Mouse (Mus musculus) MEL (cell line): ENCODE results near the gene Gm13304. TPM values are rescaled to one million over a fixed set of nuclear protein-coding genes. Genes with fewer than 3 reads are reported as not detected.
"Not testable (repeated sequence)": the region's sequence is repeated elsewhere in the genome, so short reads cannot be mapped to it uniquely, and the experiment has no call there.

Experiments
- DNase-seq: peaks from one replicate; pipeline ENCODE4 v3.0.0; 2011; ENCODE audit warnings: low read depth, low spot score
- H3K27ac ChIP-seq: 2 replicates; pipeline ENCODE4 v1.5.1; 2012; ENCODE audit warnings: low read depth, mild to moderate bottlenecking, control low read depth, low read length, moderate library complexity; ENCODE audit not compliant: control insufficient read depth
- H3K27me3 ChIP-seq, 2 experiments: fragments of 150-350 bp in 1 of 2; sonication (generic) in 1 of 2; 2 replicates each; pipeline ENCODE4 v1.6.1; 2012; ENCODE audit warnings: low read length in 2 of 2, mild to moderate bottlenecking in 2 of 2, improper control_type of control experiment in 1 of 2, moderate library complexity in 1 of 2; ENCODE audit not compliant: insufficient read depth in 2 of 2, control insufficient read depth in 1 of 2
- H3K36me3 ChIP-seq, 2 experiments: 2 replicates each; pipeline ENCODE4 v1.6.1; 2012 to 2014; ENCODE audit warnings: low read length in 2 of 2, improper control_type of control experiment in 1 of 2, inconsistent platforms in 1 of 2, mild to moderate bottlenecking in 1 of 2; ENCODE audit not compliant: insufficient read depth in 2 of 2, control insufficient read depth in 1 of 2
- H3K4me1 ChIP-seq, 2 experiments: fragments of 150-350 bp in 1 of 2; sonication (generic) in 1 of 2; 2 replicates each; pipeline ENCODE4 v1.6.1; 2012; ENCODE audit warnings: low read length in 2 of 2, improper control_type of control experiment in 1 of 2, mild to moderate bottlenecking in 1 of 2; ENCODE audit not compliant: insufficient read depth in 2 of 2, control insufficient read depth in 1 of 2
- H3K4me3 ChIP-seq, 2 experiments: fragments of 150-350 bp in 1 of 2; sonication (generic) in 1 of 2; 2 replicates each; pipeline ENCODE4 v1.5.1; 2012; ENCODE audit warnings: low read depth in 2 of 2, low read length in 2 of 2, mild to moderate bottlenecking in 2 of 2, moderate library complexity in 2 of 2, control low read depth in 1 of 2, improper control_type of control experiment in 1 of 2; ENCODE audit not compliant: control insufficient read depth in 1 of 2, insufficient read depth in 1 of 2
- H3K79me2 ChIP-seq: 2 replicates; pipeline ENCODE4 v1.6.1; 2012; ENCODE audit warnings: mild to moderate bottlenecking, low read length, moderate library complexity; ENCODE audit not compliant: control insufficient read depth, poor library complexity, insufficient read depth
- H3K9ac ChIP-seq: 2 replicates; pipeline ENCODE4 v1.6.1; 2012; ENCODE audit warnings: low read depth, mild to moderate bottlenecking, control low read depth, low read length, moderate library complexity; ENCODE audit not compliant: control insufficient read depth, poor library complexity, severe bottlenecking
- H3K9me3 ChIP-seq: fragments of 150-350 bp; sonication (generic); replicated peaks from 2 replicates; pipeline ENCODE4 v1.6.1; 2012; ENCODE audit warnings: mild to moderate bottlenecking, low read length, improper control_type of control experiment, moderate library complexity; ENCODE audit not compliant: insufficient read depth
- polyA plus RNA-seq, 2 experiments: library from polyadenylated mRNA; stranded (reverse) in 1 of 2; unstranded in 1 of 2; fragments of >175 nt in 1 of 2; fragments of >200 nt in 1 of 2; gene quantifications; 2 replicates each; pipeline versions ENCODE4 v1.2.1 to v1.2.4; 2012; ENCODE audit warnings: low replicate concordance in 2 of 2, low read depth in 1 of 2; ENCODE audit not compliant: insufficient read length in 2 of 2, insufficient read depth in 1 of 2, missing spikeins in 1 of 2
- total RNA-seq: library from RNA; depleted of rRNA; stranded (reverse); fragments of 300-350 nt; gene quantifications from 2 replicates; pipeline ENCODE4 v1.2.3, GENCODE M21; 2012; rRNA removed

The Gm13304 gene
- total RNA-seq, result not detected in 2 replicates
- polyA plus RNA-seq, result not detected

DNA sequence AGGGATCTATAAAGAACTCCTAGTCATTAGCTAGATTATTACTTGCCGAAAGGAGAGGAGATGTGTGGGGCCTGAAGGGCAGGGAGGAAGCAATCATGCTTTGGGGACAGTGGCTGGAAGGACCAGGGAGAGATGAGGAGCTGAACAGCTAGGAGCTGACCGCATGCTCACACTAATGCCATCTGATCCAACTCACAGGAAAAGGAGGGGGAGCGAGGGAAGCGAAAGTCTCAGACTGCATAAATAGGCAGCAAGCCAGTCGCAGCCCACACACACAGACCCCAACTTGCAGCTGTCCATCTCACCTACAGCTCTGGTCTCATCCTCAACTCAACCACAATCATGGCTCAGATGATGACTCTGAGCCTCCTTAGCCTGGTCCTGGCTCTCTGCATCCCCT lies at the start of gene Gm13304:
Gm13304 (plus strand) TSS at position 301 of the 400 bp plus-strand sequence.
- not testable (repeated sequence) for H3K27me3 ChIP-seq, H3K27ac ChIP-seq, H3K9ac ChIP-seq, H3K9me3 ChIP-seq, H3K79me2 ChIP-seq, H3K4me3 ChIP-seq, DNase-seq, H3K4me1 ChIP-seq, H3K36me3 ChIP-seq

DNA sequence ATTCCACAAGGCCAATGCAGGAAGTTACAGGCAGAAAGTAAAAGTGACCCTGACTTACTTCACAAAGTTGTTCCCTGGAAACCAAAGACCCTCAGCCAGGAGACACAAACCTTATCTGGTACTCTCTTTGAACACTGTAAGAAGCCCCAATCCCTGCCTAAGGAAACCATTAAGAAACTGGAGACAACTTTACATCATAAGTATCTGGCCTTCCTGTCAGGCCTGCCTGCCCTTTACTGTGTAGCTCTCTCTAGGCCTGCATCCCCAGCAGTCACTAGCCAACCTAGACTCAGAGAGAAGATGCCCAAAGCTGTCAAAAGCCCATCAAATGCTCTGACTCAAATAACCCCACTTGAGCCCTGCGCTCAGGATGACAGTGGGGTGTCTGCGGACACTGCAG lies 23.7 kb upstream of the Gm13304 start, which contains the start of gene Gm3893:
Gm3893 (plus strand) TSS at position 301 of the 400 bp plus-strand sequence.
- not testable (repeated sequence) for H3K4me1 ChIP-seq, H3K9ac ChIP-seq, H3K9me3 ChIP-seq, H3K27me3 ChIP-seq, DNase-seq, H3K4me3 ChIP-seq, H3K36me3 ChIP-seq, H3K27ac ChIP-seq, H3K79me2 ChIP-seq

DNA sequence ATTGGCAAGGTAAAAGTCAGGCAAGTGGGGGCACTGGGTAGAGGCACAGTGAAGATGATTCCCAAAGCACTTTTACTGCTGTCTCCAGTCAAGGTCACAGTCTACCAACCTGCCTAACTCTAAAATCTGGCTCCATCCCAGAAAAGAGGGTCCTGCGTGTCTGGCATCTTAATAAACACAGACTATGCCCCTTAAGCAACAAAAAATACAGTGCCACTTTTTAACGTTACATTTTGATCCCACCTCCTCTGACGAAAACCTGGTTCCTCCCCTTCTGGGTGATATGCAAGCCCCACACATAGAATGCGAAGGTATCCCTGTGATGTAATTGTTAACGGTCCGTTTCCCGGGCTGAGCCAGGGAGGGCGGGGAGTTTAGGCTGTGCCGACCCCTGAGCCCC lies 38.5 kb downstream of the Gm13304 start, which contains the start of gene Gm13306:
Gm13306 (plus strand) TSS at position 301 of the 400 bp plus-strand sequence.
- H3K27ac ChIP-seq, DNase-seq, H3K9me3 ChIP-seq, H3K27me3 ChIP-seq, H3K79me2 ChIP-seq, H3K9ac ChIP-seq, H3K4me1 ChIP-seq, H3K4me3 ChIP-seq, H3K36me3 ChIP-seq: not testable (repeated sequence)

Other genes starting within 250 kb of the Gm13304 start
- gene Gm21541, start 211.2 kb upstream of the Gm13304 start, total RNA-seq, result not detected in 2 replicates
- gene Gm21541, start 211.2 kb upstream of the Gm13304 start, polyA plus RNA-seq, result not detected
- gene Gm20878, start 173.2 kb upstream of the Gm13304 start, total RNA-seq, result 1.6 and 4.1 TPM in 2 replicates
- 1 to 10 TPM in 1 of 2 experiments, not detected in 1; 5.2 TPM for gene Gm20878, start 173.2 kb upstream of the Gm13304 start, polyA plus RNA-seq
- gene Fam205a4, start 148.8 kb upstream of the Gm13304 start, total RNA-seq, result 0.39 and 0.62 TPM in 2 replicates
- gene Fam205a4, start 148.8 kb upstream of the Gm13304 start, polyA plus RNA-seq, result under 1 TPM in 1 of 2 experiments, not detected in 1; 0.54 TPM
- 0.12 TPM in 1 of 2 replicates, not detected in the other for gene Gm21093, start 80.1 kb upstream of the Gm13304 start, total RNA-seq
- gene Gm21093, start 80.1 kb upstream of the Gm13304 start, polyA plus RNA-seq, result under 1 TPM in 1 of 2 experiments, not detected in 1; 0.22 TPM
- not detected in 2 replicates for gene Gm3893, start 23.6 kb upstream of the Gm13304 start, total RNA-seq
- not detected for gene Gm3893, start 23.6 kb upstream of the Gm13304 start, polyA plus RNA-seq
- not detected in 2 replicates for gene Gm13306, start 38.6 kb downstream of the Gm13304 start, total RNA-seq
- not detected for gene Gm13306, start 38.6 kb downstream of the Gm13304 start, polyA plus RNA-seq
- not detected in 2 replicates for gene Gm13305, start 53.8 kb downstream of the Gm13304 start, total RNA-seq
- gene Gm13305, start 53.8 kb downstream of the Gm13304 start, polyA plus RNA-seq, result 1 to 10 TPM in 1 of 2 experiments, not detected in 1; 2.8 TPM
- 0.15 TPM in 1 of 2 replicates, not detected in the other for gene Gm10600, start 125.8 kb downstream of the Gm13304 start, total RNA-seq
- under 1 TPM in 1 of 2 experiments, not detected in 1; 0.14 TPM for gene Gm10600, start 125.8 kb downstream of the Gm13304 start, polyA plus RNA-seq
- not detected in 2 replicates for gene Ccl21b, start 140.9 kb downstream of the Gm13304 start, total RNA-seq
- gene Ccl21b, start 140.9 kb downstream of the Gm13304 start, polyA plus RNA-seq, result not detected
- not detected in 2 replicates for gene Gm21953, start 179.4 kb downstream of the Gm13304 start, total RNA-seq
- gene Gm21953, start 179.4 kb downstream of the Gm13304 start, polyA plus RNA-seq, result under 1 TPM in 1 of 2 experiments, not detected in 1; 0.33 TPM
- not detected in 2 replicates for gene Fam205a3, start 203.5 kb downstream of the Gm13304 start, total RNA-seq
- not detected for gene Fam205a3, start 203.5 kb downstream of the Gm13304 start, polyA plus RNA-seq